Mouse (Mus musculus) lung, embryonic 16.5 days (tissue): ENCODE results near the gene Slc16a5. TPM values are rescaled to one million over a fixed set of nuclear protein-coding genes. Genes with fewer than 3 reads are reported as not detected.

ENCODE experiments used
- ATAC-seq: fragments of 200-750 bp; cut with Nextera tagmentation; 2 replicates; pipeline ENCODE4 v1.8.0; 2017; ENCODE audit warnings: low read depth, mild to moderate bottlenecking, moderate library complexity
- H3K27ac ChIP-seq: fragments of 300-500 bp; sonication (generic); 2 replicates; pipeline ENCODE4 v1.5.1; 2014; ENCODE audit warnings: mild to moderate bottlenecking, control low read depth, low read length
- H3K27me3 ChIP-seq: fragments of 300-500 bp; sonication (generic); 2 replicates; pipeline ENCODE4 v1.6.1; 2014; ENCODE audit warnings: low read depth, low read length, mixed read lengths; ENCODE audit not compliant: control insufficient read depth, insufficient read depth
- H3K36me3 ChIP-seq: fragments of 300-500 bp; sonication (generic); 2 replicates; pipeline ENCODE4 v1.6.1; 2014; ENCODE audit warnings: low read length; ENCODE audit not compliant: control insufficient read depth, insufficient read depth
- H3K4me1 ChIP-seq: fragments of 300-500 bp; sonication (generic); replicated peaks from 2 replicates; pipeline ENCODE4 v1.6.1; 2014; ENCODE audit warnings: low read length, mixed read lengths; ENCODE audit not compliant: control insufficient read depth, insufficient read depth
- H3K4me2 ChIP-seq: fragments of 300-500 bp; sonication (generic); 2 replicates; pipeline ENCODE4 v1.6.1; 2014; ENCODE audit warnings: low read depth, low read length, control low read depth
- H3K4me3 ChIP-seq: fragments of 300-500 bp; sonication (generic); 2 replicates; pipeline ENCODE4 v1.5.1; 2014; ENCODE audit warnings: mild to moderate bottlenecking, low read length, control low read depth
- H3K9ac ChIP-seq: fragments of 300-500 bp; sonication (generic); 2 replicates; pipeline ENCODE4 v1.6.1; 2014; ENCODE audit warnings: low read length, control low read depth
- H3K9me3 ChIP-seq: fragments of 300-500 bp; sonication (generic); 2 replicates; pipeline ENCODE4 v1.6.1; 2016; ENCODE audit warnings: low read length; ENCODE audit not compliant: control insufficient read depth
- WGBS: fragments of 180-500 bp; shearing (Covaris S2); extraction: QIAGEN DNeasy Blood & Tissue Kit; methylation state at CpG from one replicate; pipeline ENCODE4 v1.1.7; 2014; 5-methylcytosine and 5-hydroxymethylcytosine counted together
- polyA plus RNA-seq: library from polyadenylated mRNA; unstranded; fragments of >200 nt; fragmentation: Nextera tagmentation; extraction: Ambion mirVana; gene quantifications from 2 replicates; pipeline ENCODE4 v1.2.1, GENCODE M21; 2015

Slc16a5 gene
- polyA plus RNA-seq, 1 experiment from 2014 or later: 0.74 TPM

DNA sequence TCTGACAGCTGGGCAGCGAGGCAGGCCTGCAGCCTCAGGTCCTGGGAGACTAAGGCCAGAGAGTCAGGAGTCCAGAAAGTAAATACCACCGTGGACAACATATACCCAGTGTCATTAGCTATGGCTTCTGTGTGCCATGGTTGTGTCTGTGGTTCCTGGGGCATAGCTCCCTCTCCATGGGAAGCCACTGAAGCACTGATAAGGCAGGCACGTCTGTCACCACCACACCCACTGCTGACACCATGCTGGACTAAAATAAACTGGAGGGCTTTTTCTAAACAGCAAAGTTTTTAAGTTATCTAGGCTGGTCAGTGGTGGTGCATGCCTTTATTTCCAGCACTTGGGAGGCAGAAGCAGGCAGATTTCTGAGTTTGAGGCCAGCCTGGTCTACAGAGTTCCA, 44.3 kb downstream of the Slc16a5 start:
- H3K4me1 ChIP-seq: peaks cover 22% of the 10 kb centered on the region
- no peaks in the 10 kb centered on the region for H3K9me3 ChIP-seq
- no peak overlapping the region for H3K9ac ChIP-seq
- WGBS: 49% methylated on average over 3 of the region's 3 CpGs
- H3K36me3 ChIP-seq: peaks cover 8% of the 10 kb centered on the region
- ATAC-seq: no peak
- no peaks in the 10 kb centered on the region for H3K27me3 ChIP-seq
- no peak overlapping the region for H3K27ac ChIP-seq
- H3K4me2 ChIP-seq: no peak overlapping the region
- H3K4me3 ChIP-seq: no peak overlapping the region

DNA sequence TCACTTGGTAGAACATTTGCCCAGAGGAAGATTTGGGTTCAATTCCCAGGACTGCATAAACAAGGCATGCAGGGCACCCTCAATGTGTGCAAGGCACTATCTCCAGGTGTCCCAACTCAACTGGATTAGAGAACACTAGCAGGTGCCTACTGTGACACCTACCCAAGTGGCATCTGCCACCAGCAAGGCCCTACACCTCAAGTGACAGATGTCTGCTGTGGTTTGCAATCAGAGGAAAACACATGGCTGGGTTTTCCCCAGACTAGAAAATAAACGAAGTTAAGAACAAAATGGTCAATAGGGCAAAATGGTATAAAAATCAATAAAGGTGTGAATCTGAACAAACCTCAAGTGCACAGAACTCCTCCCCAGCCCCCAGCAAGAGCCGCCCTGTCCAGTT, 45.8 kb downstream of the Slc16a5 start:
- Histone ChIP-seq H3K27ac (no peak overlapping the region), H3K9me3 (no peaks in the 10 kb centered on the region), H3K9ac (no peak overlapping the region), H3K4me3 (no peak overlapping the region), H3K4me1 (peaks cover 37% of the 10 kb centered on the region), H3K36me3 (no peaks in the 10 kb centered on the region), H3K27me3 (no peaks in the 10 kb centered on the region), H3K4me2 (no peak overlapping the region)
- ATAC-seq: no peak
- WGBS: 77% methylated on average over 2 of the region's 2 CpGs

DNA sequence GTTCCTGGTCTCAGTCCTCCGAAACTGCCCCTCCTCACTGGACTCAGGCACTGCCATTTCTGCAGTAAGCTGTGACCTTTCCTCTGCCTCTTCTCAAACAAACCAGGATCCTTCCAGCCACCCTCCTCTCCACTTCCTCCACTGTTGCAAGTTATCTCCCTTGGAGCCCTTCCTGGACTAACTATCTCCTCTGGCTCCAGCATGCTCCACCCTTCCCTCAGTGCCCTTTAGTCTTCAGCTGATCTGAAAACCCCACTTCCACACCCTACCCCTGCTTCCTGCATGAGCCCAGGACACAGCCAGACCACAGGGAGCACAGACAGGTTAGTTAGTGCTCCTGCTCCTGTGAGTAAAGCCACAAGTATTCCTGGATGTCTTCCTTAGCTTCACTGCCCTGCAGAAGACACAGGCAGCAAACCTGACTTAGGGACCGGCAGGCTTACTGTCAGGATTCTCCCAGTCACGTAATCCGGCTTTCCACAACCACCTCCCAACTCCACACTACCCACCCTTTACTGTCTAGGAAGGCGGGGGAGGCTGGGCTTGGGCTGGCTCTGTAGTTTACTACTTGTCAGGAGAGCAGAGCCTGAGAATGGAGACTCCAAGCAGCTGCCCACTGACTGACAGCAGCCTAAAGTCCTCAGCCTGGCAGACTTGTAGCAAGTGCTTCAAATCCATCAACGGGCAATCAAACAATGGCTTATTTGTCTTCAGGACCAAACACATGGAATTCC, 47.7 kb downstream of the Slc16a5 start:
- Histone ChIP-seq H3K4me2 (peak overlapping the region; percentile 31; the same call in 1 of the 2 replicates), H3K9ac (peak overlapping the region; percentile 6; the same call in 1 of the 2 replicates), H3K36me3 (no peaks in the 10 kb centered on the region), H3K27me3 (no peaks in the 10 kb centered on the region), H3K27ac (0 out of 2 replicates have a peak overlapping the region, but pooled peaks have one; percentile 13), H3K4me3 (no peak overlapping the region), H3K4me1 (peaks cover 39% of the 10 kb centered on the region), H3K9me3 (no peaks in the 10 kb centered on the region)
- WGBS: 30% methylated on average over 6 of the region's 6 CpGs
- ATAC-seq: no peak

DNA sequence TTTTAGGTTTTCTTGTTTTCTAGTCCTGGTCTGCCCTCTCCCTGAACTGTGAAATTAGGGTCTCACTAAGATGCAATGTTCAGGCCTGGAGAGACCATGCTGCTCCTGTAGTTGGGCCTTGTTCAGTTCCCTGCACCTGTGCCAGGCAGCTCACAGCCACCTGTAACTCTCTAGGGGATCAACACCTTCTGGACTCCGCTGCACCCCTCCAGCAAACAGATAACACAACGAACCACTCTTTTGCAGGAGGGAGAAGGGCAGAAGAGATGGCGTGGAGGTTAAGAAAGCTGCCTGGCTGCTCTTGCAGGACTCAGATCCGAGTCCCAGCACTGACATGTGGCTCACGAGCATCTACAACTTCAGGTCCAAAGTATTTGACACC, 48.2 kb downstream of the Slc16a5 start:
- no peak overlapping the region for H3K27ac ChIP-seq
- ATAC-seq: no peak
- peaks cover 40% of the 10 kb centered on the region for H3K4me1 ChIP-seq
- 32% methylated on average over 5 of the region's 5 CpGs for WGBS
- H3K9me3 ChIP-seq: no peaks in the 10 kb centered on the region
- H3K4me2 ChIP-seq: peak overlapping the region; percentile 31
- no peaks in the 10 kb centered on the region for H3K36me3 ChIP-seq
- peak overlapping the region; percentile 39; the same call in 1 of the 2 replicates for H3K9ac ChIP-seq
- no peaks in the 10 kb centered on the region for H3K27me3 ChIP-seq
- H3K4me3 ChIP-seq: no peak overlapping the region

DNA sequence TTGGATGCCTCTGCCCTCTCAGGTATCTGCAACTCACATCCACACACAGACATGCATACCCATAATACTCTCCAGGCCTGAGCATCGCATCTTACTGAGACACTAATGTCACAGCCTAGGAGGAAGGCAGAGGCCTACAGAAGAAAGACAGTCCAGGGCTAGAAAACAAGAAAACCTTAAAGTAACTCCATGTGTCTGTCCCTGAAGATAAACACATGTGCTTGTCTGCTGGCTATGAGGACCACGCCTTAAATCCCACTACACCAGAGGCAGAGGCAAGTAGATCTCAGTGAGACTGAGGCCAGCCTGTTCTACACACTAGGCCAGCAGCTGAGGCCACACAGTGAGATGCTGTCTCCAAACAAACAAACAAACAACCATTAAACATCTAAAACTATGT, 48.8 kb downstream of the Slc16a5 start:
- Histone ChIP-seq H3K27me3 (no peaks in the 10 kb centered on the region), H3K9ac (peak overlapping the region; percentile 98), H3K4me2 (peak overlapping the region; percentile 81), H3K4me1 (peaks cover 39% of the 10 kb centered on the region), H3K4me3 (peak overlapping the region; percentile 100; the same call in 1 of the 2 replicates), H3K9me3 (no peaks in the 10 kb centered on the region), H3K27ac (no peak overlapping the region), H3K36me3 (no peaks in the 10 kb centered on the region)
- 68% methylated on average over 2 of the region's 2 CpGs for WGBS
- no peak for ATAC-seq

DNA sequence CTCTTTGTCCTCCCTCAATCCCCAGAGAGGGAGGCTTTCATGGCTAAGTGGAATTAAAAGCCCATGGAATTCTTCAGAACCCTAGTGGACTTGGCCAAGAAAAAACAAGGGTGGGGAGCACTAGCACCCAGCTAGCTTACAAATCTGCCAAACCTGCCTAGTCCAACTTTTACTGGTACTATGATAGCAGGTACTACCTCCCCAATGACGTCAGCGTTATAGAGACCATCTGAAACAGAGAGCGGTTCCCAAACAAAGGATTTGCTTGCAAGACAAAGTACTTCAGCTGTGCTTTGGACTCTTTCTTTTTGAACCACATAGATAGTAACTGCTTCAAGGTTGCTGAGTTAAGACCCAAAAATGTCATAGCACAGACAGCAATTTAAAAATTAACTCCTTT, 49.7 kb downstream of the Slc16a5 start:
- Histone ChIP-seq H3K4me1 (peaks cover 39% of the 10 kb centered on the region), H3K27ac (peak overlapping the region; percentile 90)
- 33% methylated on average over 3 of the region's 3 CpGs for WGBS

DNA sequence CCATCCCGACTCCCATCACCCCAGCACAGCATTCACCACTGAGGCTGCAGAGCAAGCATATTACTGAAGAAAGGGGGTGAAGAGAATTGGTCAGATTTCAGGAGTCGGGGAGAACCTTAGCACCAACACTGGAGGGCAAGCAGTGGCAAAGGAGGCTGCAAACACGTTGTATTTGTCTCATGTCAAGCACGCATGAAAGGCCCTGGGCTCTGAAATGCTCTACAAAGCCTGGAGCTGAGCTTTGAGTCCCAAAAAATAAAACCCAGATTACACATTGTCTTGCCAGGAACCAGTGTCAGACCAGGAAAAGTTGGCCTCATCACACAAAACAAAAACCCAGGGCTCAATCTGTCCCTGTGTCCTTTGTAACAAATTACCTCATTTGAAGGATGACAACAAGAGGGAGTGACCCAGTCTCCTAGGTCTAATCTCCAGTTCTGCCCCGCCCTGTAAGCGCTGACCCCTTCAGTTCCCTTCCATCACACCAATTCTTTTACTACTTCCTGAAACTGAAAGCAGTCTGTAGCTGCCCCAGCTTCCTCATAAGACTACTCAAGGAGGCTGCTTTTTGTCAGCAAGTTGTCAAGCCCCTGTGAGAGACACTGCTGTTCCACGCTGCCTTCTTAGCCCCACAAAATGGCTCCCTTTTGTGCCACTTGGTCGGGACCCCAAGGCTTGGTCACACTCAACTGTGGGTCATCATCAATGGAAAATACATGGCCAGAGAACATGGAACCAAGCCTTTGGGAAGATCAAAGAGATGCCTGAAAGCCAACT, 50.3 kb downstream of the Slc16a5 start:
- no peaks in the 10 kb centered on the region for H3K9me3 ChIP-seq
- no peaks in the 10 kb centered on the region for H3K27me3 ChIP-seq
- H3K27ac ChIP-seq: peak overlapping the region; percentile 90
- WGBS: 16% methylated on average over 8 of the region's 8 CpGs
- H3K36me3 ChIP-seq: no peaks in the 10 kb centered on the region
- no peak for ATAC-seq
- peak overlapping the region; percentile 100 for H3K4me3 ChIP-seq
- H3K4me1 ChIP-seq: peaks cover 39% of the 10 kb centered on the region
- peak overlapping the region; percentile 81 for H3K4me2 ChIP-seq
- H3K9ac ChIP-seq: peak overlapping the region; percentile 98

More for the DNA sequence above, 49.7 kb downstream of the Slc16a5 start:
- Histone ChIP-seq H3K9me3 (no peaks in the 10 kb centered on the region), H3K27me3 (no peaks in the 10 kb centered on the region), H3K4me2 (peak overlapping the region; percentile 81), H3K4me3 (peak overlapping the region; percentile 100), H3K9ac (peak overlapping the region; percentile 98), H3K36me3 (no peaks in the 10 kb centered on the region)
- ATAC-seq: no peak

DNA sequence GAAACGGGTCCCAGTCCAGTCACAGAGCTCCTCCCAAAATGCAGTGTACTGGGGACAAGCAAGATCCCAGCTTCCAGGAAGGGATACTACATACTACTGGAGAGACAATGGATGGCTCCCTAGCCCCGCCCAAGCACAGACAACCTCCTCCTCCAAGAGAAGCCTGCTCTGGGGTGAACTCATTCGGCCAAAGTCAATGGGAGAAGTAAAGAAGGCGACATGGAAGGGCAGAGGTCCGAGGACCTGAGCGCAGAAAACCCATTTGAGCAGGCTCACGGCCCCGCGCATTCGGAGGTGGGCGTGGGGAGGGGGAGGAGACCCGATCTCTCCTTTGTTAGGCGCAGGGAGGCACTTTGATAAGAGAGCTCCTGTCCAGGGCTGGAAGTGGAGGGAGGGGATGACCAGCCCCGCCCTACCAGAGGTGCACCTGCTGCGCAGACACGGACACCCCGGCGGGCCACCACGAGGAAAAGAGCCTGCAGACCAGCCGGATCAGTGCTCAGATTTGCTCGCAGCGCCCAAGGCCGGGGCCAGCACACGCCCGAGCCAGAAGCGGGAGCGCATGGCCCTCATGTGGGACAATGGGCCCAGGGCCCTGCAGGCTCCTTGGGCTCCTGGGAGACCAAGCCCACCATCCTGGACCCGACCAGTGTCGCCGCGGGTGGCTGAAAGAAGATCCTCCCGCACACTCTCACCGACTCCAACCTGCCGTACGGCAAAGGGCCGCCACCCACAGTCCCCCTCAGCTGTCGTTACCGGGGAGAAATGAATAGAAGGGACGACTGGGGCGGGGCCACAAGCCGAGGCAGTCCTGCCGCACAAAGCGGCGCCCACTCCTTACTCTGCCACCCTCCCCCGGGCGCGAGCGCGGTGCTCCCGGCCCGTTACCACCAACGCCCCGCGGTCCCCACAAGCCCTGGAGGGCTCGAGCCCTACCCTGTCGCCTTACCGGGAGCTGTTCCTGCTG, 51.3 kb downstream of the Slc16a5 start:
- peak; percentile 72 for ATAC-seq
- H3K4me1 ChIP-seq: peaks cover 39% of the 10 kb centered on the region
- H3K36me3 ChIP-seq: no peaks in the 10 kb centered on the region
- peak overlapping the region; percentile 81 for H3K4me2 ChIP-seq
- H3K9me3 ChIP-seq: no peaks in the 10 kb centered on the region
- H3K27ac ChIP-seq: peak overlapping the region; percentile 90
- H3K9ac ChIP-seq: peak overlapping the region; percentile 98
- no peaks in the 10 kb centered on the region for H3K27me3 ChIP-seq
- H3K4me3 ChIP-seq: peak overlapping the region; percentile 100
- WGBS: under 1% methylated on average over 57 of the region's 57 CpGs
